11 mouse cellular contexts compared by ENCODE assay signal in genomic region chrX:159963925-159964324, GRCm38 (mm10). TPM values are rescaled to one million over a fixed set of nuclear protein-coding genes. Genes with fewer than 3 reads are reported as not detected.
DNase-seq lines count a peak whose midpoint lies in the region; ATAC-seq and TF ChIP-seq lines count a peak whose summit lies in the region.
"Had no signal": no experiment of that assay in that cellular context is flagged by ENCODE, and none has a peak within 500 bp of the region (broad histone marks: within the 10 kb centered on the region; RNA-seq: fewer than 3 reads in every experiment).

No protein-coding gene starts in this region.

- no peak overlapping the region for H3K27ac ChIP-seq in midbrain, embryonic 13.5 days
- no peak overlapping the region for H3K27ac ChIP-seq in midbrain, embryonic 14.5 days (replicated peaks; ENCODE audit: low read depth, low read length)
- no peak overlapping the region for H3K27ac ChIP-seq in hindbrain, postnatal 0 days
- no peak overlapping the region for H3K27ac ChIP-seq in neural tube, embryonic 14.5 days (ENCODE audit: low read depth, low read length)
- H3K27ac ChIP-seq: heart, embryonic 13.5 days; limb, embryonic 13.5 days; macrophage; neural tube, embryonic 12.5 days had no signal

- no peaks in the 10 kb centered on the region for H3K9me3 ChIP-seq in midbrain, embryonic 13.5 days
- no peaks in the 10 kb centered on the region for H3K9me3 ChIP-seq in midbrain, embryonic 14.5 days (ENCODE audit: control insufficient read depth, low read length)
- H3K9me3 ChIP-seq in hindbrain, postnatal 0 days (ENCODE audit: low read length), result no peaks in the 10 kb centered on the region
- no peaks in the 10 kb centered on the region for H3K9me3 ChIP-seq in neural tube, embryonic 14.5 days (ENCODE audit: control insufficient read depth, low read length)
- H3K9me3 ChIP-seq: heart, embryonic 13.5 days; limb, embryonic 13.5 days; neural tube, embryonic 12.5 days had no signal

- H3K36me3 ChIP-seq in midbrain, embryonic 13.5 days, result no peaks in the 10 kb centered on the region
- H3K36me3 ChIP-seq in midbrain, embryonic 14.5 days (ENCODE audit: control insufficient read depth, insufficient read depth, low read length), result 0 out of 2 replicates have a peak, but pooled peaks cover 2% of the 10 kb centered on the region
- no peaks in the 10 kb centered on the region for H3K36me3 ChIP-seq in hindbrain, postnatal 0 days (ENCODE audit: insufficient read depth, low read length)
- H3K36me3 ChIP-seq in neural tube, embryonic 14.5 days (ENCODE audit: control insufficient read depth, insufficient read depth, low read length), result no peaks in the 10 kb centered on the region
- H3K36me3 ChIP-seq: limb, embryonic 13.5 days; neural tube, embryonic 12.5 days had no signal

- H3K4me3 ChIP-seq in midbrain, embryonic 13.5 days (replicated peaks), result no peak overlapping the region
- no peak overlapping the region for H3K4me3 ChIP-seq in midbrain, embryonic 14.5 days (replicated peaks; ENCODE audit: low read depth, low read length)
- no peak overlapping the region for H3K4me3 ChIP-seq in hindbrain, postnatal 0 days (ENCODE audit: low read length)
- H3K4me3 ChIP-seq in neural tube, embryonic 14.5 days (ENCODE audit: low read depth, low read length), result no peak overlapping the region
- H3K4me3 ChIP-seq: heart, embryonic 13.5 days; limb, embryonic 13.5 days; neural tube, embryonic 12.5 days had no signal

- H3K4me1 ChIP-seq in midbrain, embryonic 13.5 days (replicated peaks), result no peaks in the 10 kb centered on the region
- no peaks in the 10 kb centered on the region for H3K4me1 ChIP-seq in midbrain, embryonic 14.5 days (ENCODE audit: control insufficient read depth, insufficient read depth, low read length)
- no peaks in the 10 kb centered on the region for H3K4me1 ChIP-seq in hindbrain, postnatal 0 days (ENCODE audit: insufficient read depth, low read length)
- H3K4me1 ChIP-seq in neural tube, embryonic 14.5 days (ENCODE audit: control insufficient read depth, insufficient read depth, low read length), result no peaks in the 10 kb centered on the region
- H3K4me1 ChIP-seq: heart, embryonic 13.5 days; limb, embryonic 13.5 days; neural tube, embryonic 12.5 days had no signal

- H3K4me2 ChIP-seq in midbrain, embryonic 13.5 days (replicated peaks), result no peak overlapping the region
- H3K4me2 ChIP-seq in midbrain, embryonic 14.5 days (ENCODE audit: low read length), result no peak overlapping the region
- H3K4me2 ChIP-seq in hindbrain, postnatal 0 days (ENCODE audit: low read depth, low read length), result no peak overlapping the region
- H3K4me2 ChIP-seq in neural tube, embryonic 14.5 days (ENCODE audit: low read depth, low read length), result no peak overlapping the region
- H3K4me2 ChIP-seq: heart, embryonic 13.5 days; limb, embryonic 13.5 days; neural tube, embryonic 12.5 days had no signal

- peaks cover 27% of the 10 kb centered on the region; the same call in 1 of the 2 replicates for H3K27me3 ChIP-seq in midbrain, embryonic 13.5 days
- H3K27me3 ChIP-seq in midbrain, embryonic 14.5 days (ENCODE audit: control insufficient read depth, insufficient read depth, low read length), result no peaks in the 10 kb centered on the region
- H3K27me3 ChIP-seq in hindbrain, postnatal 0 days (ENCODE audit: insufficient read depth, low read length), result no peaks in the 10 kb centered on the region
- no peaks in the 10 kb centered on the region for H3K27me3 ChIP-seq in neural tube, embryonic 14.5 days (ENCODE audit: control insufficient read depth, insufficient read depth, low read length)
- H3K27me3 ChIP-seq: neural tube, embryonic 12.5 days had no signal

- DNase-seq in midbrain, embryonic 14.5 days, result no peak
- DNase-seq in cerebellum, adult 8-10 months, result peak; percentile 71
- peak; percentile 74 for DNase-seq in hindbrain, postnatal 0 days (ENCODE audit: low spot score)
- DNase-seq in Muller cell, postnatal 12 days (ENCODE audit: inconsistent ontology term), result no peak
- no peak for DNase-seq in adrenal gland, postnatal 14 days

- no peak for TF ChIP-seq CTCF in hindbrain, postnatal 0 days (IDR thresholded peaks at IDR 0.05; ENCODE audit: low read depth)

- WGBS in midbrain, embryonic 13.5 days, result 91% methylated on average over 9 of the region's 9 CpGs
- 83% methylated on average over 9 of the region's 9 CpGs for WGBS in midbrain, embryonic 14.5 days
- WGBS in hindbrain, postnatal 0 days, result 71% methylated on average over 9 of the region's 9 CpGs
- WGBS in neural tube, embryonic 14.5 days, result 76% methylated on average over 9 of the region's 9 CpGs

- 0 out of 2 replicates have a peak, but pooled peaks have one; percentile 30 for ATAC-seq in midbrain, embryonic 13.5 days
- ATAC-seq in midbrain, embryonic 14.5 days (ENCODE audit: low FRiP score, low TSS enrichment), result no peak
- peak; percentile 89 for ATAC-seq in hindbrain, postnatal 0 days
- peak; percentile 54; the same call in 1 of the 2 replicates for ATAC-seq in neural tube, embryonic 14.5 days (ENCODE audit: low read depth)

- H3K9ac ChIP-seq in midbrain, embryonic 13.5 days (replicated peaks), result no peak overlapping the region
- no peak overlapping the region for H3K9ac ChIP-seq in midbrain, embryonic 14.5 days (replicated peaks; ENCODE audit: low read length)
- H3K9ac ChIP-seq in hindbrain, postnatal 0 days (replicated peaks; ENCODE audit: low read length), result no peak overlapping the region
- H3K9ac ChIP-seq in neural tube, embryonic 14.5 days (replicated peaks; ENCODE audit: low read depth, low read length), result no peak overlapping the region
- H3K9ac ChIP-seq: heart, embryonic 13.5 days; limb, embryonic 13.5 days; neural tube, embryonic 12.5 days had no signal

RNA-seq across cellular contexts. Expression of gene Map3k15, which starts 24.3 kb away (rescaled TPM):
- polyA plus RNA-seq in midbrain, embryonic 13.5 days (2015; fragmentation: Nextera tagmentation; extraction: Ambion mirVana), result 0.15 and 0.23 TPM in 2 replicates
- polyA plus RNA-seq in midbrain, embryonic 14.5 days (2014; fragmentation: Nextera tagmentation; extraction: Ambion mirVana), result 0.28 and 0.31 TPM in 2 replicates
- 0.75 and 1.6 TPM in 2 replicates for total RNA-seq in hindbrain, postnatal 0 days (2014; rRNA removed)
- polyA plus RNA-seq in hindbrain, postnatal 0 days (2015; fragmentation: Nextera tagmentation; extraction: Ambion mirVana), result 0.25 and 0.26 TPM in 2 replicates
- polyA plus RNA-seq in neural tube, embryonic 14.5 days (2014; fragmentation: Nextera tagmentation; extraction: Ambion mirVana), result 0.32 and 0.44 TPM in 2 replicates
- total RNA-seq in adrenal gland, postnatal 14 days (2021), result 0.67 and 1.2 TPM in 2 replicates

Comparison
In these comparisons a context has a peak if more than half of its experiments do, and no peak if none do; other contexts are left out.
1. DNase-seq: peak in cerebellum, adult 8-10 months (single experiment) and hindbrain, postnatal 0 days (single experiment); none in midbrain, embryonic 14.5 days (single experiment), Muller cell, postnatal 12 days (single experiment) and adrenal gland, postnatal 14 days (single experiment).